Mouse (Mus musculus) intestine, embryonic 15.5 days (tissue): ENCODE measurements around the gene Ubtd2. TPM values are rescaled to one million over a fixed set of nuclear protein-coding genes. Genes with fewer than 3 reads are reported as not detected.
"Not testable (repeated sequence)": the region's sequence is repeated elsewhere in the genome, so short reads cannot be mapped to it uniquely, and the experiment has no call there.

Source experiments
- ATAC-seq: fragments of 200-750 bp; cut with Nextera tagmentation; 2 replicates; pipeline ENCODE4 v1.8.0; 2017; ENCODE audit warnings: moderate TSS enrichment, moderate library complexity
- H3K27ac ChIP-seq: fragments of 300-500 bp; sonication (generic); 2 replicates; pipeline ENCODE4 v1.5.1; 2015; ENCODE audit warnings: mild to moderate bottlenecking, inconsistent platforms
- H3K27me3 ChIP-seq: fragments of 300-500 bp; sonication (generic); replicated peaks from 2 replicates; pipeline ENCODE4 v1.6.1; 2015; ENCODE audit warnings: inconsistent platforms
- H3K36me3 ChIP-seq: fragments of 300-500 bp; sonication (generic); 2 replicates; pipeline ENCODE4 v1.6.1; 2015; ENCODE audit warnings: inconsistent platforms
- H3K4me1 ChIP-seq: fragments of 300-500 bp; sonication (generic); replicated peaks from 2 replicates; pipeline ENCODE4 v1.6.1; 2015; ENCODE audit warnings: inconsistent platforms
- H3K4me2 ChIP-seq: fragments of 300-500 bp; sonication (generic); replicated peaks from 2 replicates; pipeline ENCODE4 v1.6.1; 2015; ENCODE audit warnings: mild to moderate bottlenecking, inconsistent platforms
- H3K4me3 ChIP-seq: fragments of 300-500 bp; sonication (generic); replicated peaks from 2 replicates; pipeline ENCODE4 v1.5.1; 2015; ENCODE audit warnings: inconsistent platforms
- H3K9ac ChIP-seq: fragments of 300-500 bp; sonication (generic); 2 replicates; pipeline ENCODE4 v1.6.1; 2015; ENCODE audit warnings: inconsistent platforms
- H3K9me3 ChIP-seq: fragments of 300-500 bp; sonication (generic); 2 replicates; pipeline ENCODE4 v1.6.1; 2016; ENCODE audit warnings: inconsistent platforms
- WGBS: fragments of 180-500 bp; shearing (Covaris S2); methylation state at CpG from one replicate; pipeline ENCODE4 v1.1.7; 2015; 5-methylcytosine and 5-hydroxymethylcytosine counted together
- polyA plus RNA-seq: library from polyadenylated mRNA; unstranded; fragments of >200 nt; fragmentation: Nextera tagmentation; extraction: Ambion mirVana; gene quantifications from 2 replicates; pipeline ENCODE4 v1.2.1, GENCODE M21; 2015

Gene Ubtd2
- polyA plus RNA-seq, 1 experiment from 2014 or later = 34.0 TPM

GRCm38 (mm10) chr11:32503711-32504110 lies 48.5 kb downstream of the Ubtd2 start:
- no peak overlapping the region for H3K27ac ChIP-seq
- 92% methylated on average over 2 of the region's 2 CpGs for WGBS
- no peaks in the 10 kb centered on the region for H3K36me3 ChIP-seq
- no peak overlapping the region for H3K9ac ChIP-seq
- no peaks in the 10 kb centered on the region for H3K9me3 ChIP-seq
- ATAC-seq = no peak
- no peaks in the 10 kb centered on the region for H3K4me1 ChIP-seq
- H3K27me3 ChIP-seq = no peaks in the 10 kb centered on the region
- no peak overlapping the region for H3K4me3 ChIP-seq
- no peak overlapping the region for H3K4me2 ChIP-seq

GRCm38 (mm10) chr11:32505091-32505739 lies 50.0 kb downstream of the Ubtd2 start:
- ATAC-seq = no peak
- H3K9ac ChIP-seq = no peak overlapping the region

GRCm38 (mm10) chr11:32510930-32511329 lies 55.8 kb downstream of the Ubtd2 start:
- WGBS = 54% methylated on average over 1 of the region's 1 CpGs
- H3K4me1 ChIP-seq = no peaks in the 10 kb centered on the region
- H3K36me3 ChIP-seq = no peaks in the 10 kb centered on the region
- H3K27me3 ChIP-seq = no peaks in the 10 kb centered on the region
- H3K9me3 ChIP-seq = no peaks in the 10 kb centered on the region
- no peak overlapping the region for H3K27ac ChIP-seq
- ATAC-seq = no peak
- H3K9ac ChIP-seq = no peak overlapping the region
- no peak overlapping the region for H3K4me3 ChIP-seq
- no peak overlapping the region for H3K4me2 ChIP-seq

More at GRCm38 (mm10) chr11:32505091-32505739, 50.0 kb downstream of the Ubtd2 start:
- no peak overlapping the region for H3K27ac ChIP-seq
- WGBS = 73% methylated on average over 7 of the region's 7 CpGs
- H3K4me2 ChIP-seq = no peak overlapping the region
- no peaks in the 10 kb centered on the region for H3K27me3 ChIP-seq
- no peaks in the 10 kb centered on the region for H3K36me3 ChIP-seq
- H3K9me3 ChIP-seq = no peaks in the 10 kb centered on the region
- H3K4me3 ChIP-seq = no peak overlapping the region
- H3K4me1 ChIP-seq = no peaks in the 10 kb centered on the region

- not testable (repeated sequence) for H3K4me1 ChIP-seq, H3K27me3 ChIP-seq, H3K36me3 ChIP-seq, H3K4me3 ChIP-seq, ATAC-seq, H3K27ac ChIP-seq, H3K4me2 ChIP-seq, H3K9me3 ChIP-seq, H3K9ac ChIP-seq
- WGBS = 90% methylated on average over 3 of the region's 5 CpGs
Measured at GRCm38 (mm10) chr11:32514853-32515252, 59.7 kb downstream of the Ubtd2 start.

GRCm38 (mm10) chr11:32516091-32516490 lies 60.9 kb downstream of the Ubtd2 start:
- Histone ChIP-seq H3K27me3 (no peaks in the 10 kb centered on the region), H3K4me3 (no peak overlapping the region), H3K4me2 (no peak overlapping the region), H3K9me3 (no peaks in the 10 kb centered on the region), H3K9ac (no peak overlapping the region), H3K27ac (no peak overlapping the region), H3K36me3 (0 out of 2 replicates have a peak, but pooled peaks cover 3% of the 10 kb centered on the region), H3K4me1 (no peaks in the 10 kb centered on the region)
- no peak for ATAC-seq
- WGBS = 90% methylated on average over 12 of the region's 12 CpGs

- 0 out of 2 replicates have a peak, but pooled peaks cover 3% of the 10 kb centered on the region for H3K36me3 ChIP-seq
- no peak overlapping the region for H3K27ac ChIP-seq
- no peak for ATAC-seq
Measured at GRCm38 (mm10) chr11:32516916-32517712, 61.9 kb downstream of the Ubtd2 start.

GRCm38 (mm10) chr11:32518770-32519169 lies 63.6 kb downstream of the Ubtd2 start:
- Histone ChIP-seq H3K4me3 (no peak overlapping the region), H3K4me1 (no peaks in the 10 kb centered on the region), H3K27me3 (no peaks in the 10 kb centered on the region), H3K9me3 (no peaks in the 10 kb centered on the region), H3K9ac (no peak overlapping the region), H3K36me3 (0 out of 2 replicates have a peak, but pooled peaks cover 3% of the 10 kb centered on the region), H3K27ac (no peak overlapping the region), H3K4me2 (no peak overlapping the region)
- no peak for ATAC-seq
- 87% methylated on average over 4 of the region's 4 CpGs for WGBS

More at GRCm38 (mm10) chr11:32516916-32517712, 61.9 kb downstream of the Ubtd2 start:
- Histone ChIP-seq H3K9me3 (no peaks in the 10 kb centered on the region), H3K4me2 (no peak overlapping the region), H3K4me3 (no peak overlapping the region), H3K27me3 (no peaks in the 10 kb centered on the region), H3K4me1 (no peaks in the 10 kb centered on the region), H3K9ac (no peak overlapping the region)
- 82% methylated on average over 8 of the region's 8 CpGs for WGBS

GRCm38 (mm10) chr11:32519354-32519753 lies 64.2 kb downstream of the Ubtd2 start:
- 95% methylated on average over 1 of the region's 1 CpGs for WGBS

GRCm38 (mm10) chr11:32521246-32521645 lies 66.1 kb downstream of the Ubtd2 start:
- Histone ChIP-seq H3K4me3 (no peak overlapping the region), H3K27me3 (no peaks in the 10 kb centered on the region), H3K4me1 (no peaks in the 10 kb centered on the region), H3K9ac (no peak overlapping the region), H3K36me3 (0 out of 2 replicates have a peak, but pooled peaks cover 3% of the 10 kb centered on the region), H3K4me2 (no peak overlapping the region), H3K27ac (no peak overlapping the region), H3K9me3 (no peaks in the 10 kb centered on the region)
- WGBS = 78% methylated on average over 2 of the region's 2 CpGs
- ATAC-seq = no peak

More at GRCm38 (mm10) chr11:32519354-32519753, 64.2 kb downstream of the Ubtd2 start:
- no peak overlapping the region for H3K27ac ChIP-seq
- H3K27me3 ChIP-seq = no peaks in the 10 kb centered on the region
- no peak overlapping the region for H3K4me2 ChIP-seq
- H3K4me1 ChIP-seq = no peaks in the 10 kb centered on the region
- H3K4me3 ChIP-seq = no peak overlapping the region
- no peak overlapping the region for H3K9ac ChIP-seq
- H3K36me3 ChIP-seq = 0 out of 2 replicates have a peak, but pooled peaks cover 3% of the 10 kb centered on the region
- H3K9me3 ChIP-seq = no peaks in the 10 kb centered on the region
- no peak for ATAC-seq

- Histone ChIP-seq H3K27ac (no peak overlapping the region), H3K4me2 (no peak overlapping the region), H3K9me3 (no peaks in the 10 kb centered on the region), H3K36me3 (no peaks in the 10 kb centered on the region), H3K4me1 (no peaks in the 10 kb centered on the region), H3K4me3 (no peak overlapping the region), H3K27me3 (no peaks in the 10 kb centered on the region), H3K9ac (no peak overlapping the region)
- WGBS = 84% methylated on average over 11 of the region's 11 CpGs
- no peak for ATAC-seq
Measured at GRCm38 (mm10) chr11:32524122-32524920, 69.2 kb downstream of the Ubtd2 start.

GRCm38 (mm10) chr11:32527006-32527405 lies 71.8 kb downstream of the Ubtd2 start:
- H3K36me3 ChIP-seq = no peaks in the 10 kb centered on the region
- WGBS = 78% methylated on average over 4 of the region's 4 CpGs
- no peak for ATAC-seq

GRCm38 (mm10) chr11:32530151-32530550 lies 75.0 kb downstream of the Ubtd2 start:
- no peak for ATAC-seq
- Histone ChIP-seq H3K36me3 (no peaks in the 10 kb centered on the region), H3K27ac (no peak overlapping the region), H3K4me2 (no peak overlapping the region), H3K4me3 (no peak overlapping the region), H3K9ac (no peak overlapping the region), H3K9me3 (no peaks in the 10 kb centered on the region), H3K4me1 (peaks cover 17% of the 10 kb centered on the region), H3K27me3 (no peaks in the 10 kb centered on the region)
- WGBS = 69% methylated on average over 1 of the region's 1 CpGs

More at GRCm38 (mm10) chr11:32527006-32527405, 71.8 kb downstream of the Ubtd2 start:
- no peaks in the 10 kb centered on the region for H3K27me3 ChIP-seq
- no peak overlapping the region for H3K4me3 ChIP-seq
- H3K4me2 ChIP-seq = no peak overlapping the region
- no peak overlapping the region for H3K27ac ChIP-seq
- H3K4me1 ChIP-seq = 0 out of 2 replicates have a peak, but pooled peaks cover 1% of the 10 kb centered on the region
- H3K9ac ChIP-seq = no peak overlapping the region
- no peaks in the 10 kb centered on the region for H3K9me3 ChIP-seq
